Mouse (Mus musculus) lung, postnatal 0 days (tissue): ENCODE measurements around the gene Gm20458. TPM values are rescaled to one million over a fixed set of nuclear protein-coding genes. Genes with fewer than 3 reads are reported as not detected.
A peak's percentile ranks its signal among the peaks of the same experiment; 100 is the strongest.

Experiments
- ATAC-seq: fragments of 200-750 bp; cut with Nextera tagmentation; 2 replicates; pipeline ENCODE4 v1.8.0; 2017; ENCODE audit warnings: moderate library complexity
- DNase-seq: peaks from one replicate; pipeline ENCODE4 v3.0.0-alpha.2; 2016; ENCODE audit warnings: low spot score
- H3K27ac ChIP-seq: fragments of 300-500 bp; sonication (generic); 2 replicates; pipeline ENCODE4 v1.5.1; 2014; ENCODE audit warnings: antibody characterized with exemption, mild to moderate bottlenecking, low read length, mixed read lengths
- H3K27me3 ChIP-seq: fragments of 300-500 bp; sonication (generic); replicated peaks from 2 replicates; pipeline ENCODE4 v1.6.1; 2014; ENCODE audit warnings: low read length, mixed read lengths; ENCODE audit not compliant: insufficient read depth
- H3K36me3 ChIP-seq: fragments of 300-500 bp; sonication (generic); 2 replicates; pipeline ENCODE4 v1.6.1; 2014; ENCODE audit warnings: low read length, mixed read lengths; ENCODE audit not compliant: insufficient read depth
- H3K4me1 ChIP-seq: fragments of 300-500 bp; sonication (generic); 2 replicates; pipeline ENCODE4 v1.6.1; 2014; ENCODE audit warnings: antibody characterized with exemption, low read depth, low read length, mixed read lengths; ENCODE audit not compliant: insufficient read depth
- H3K4me2 ChIP-seq: fragments of 300-500 bp; sonication (generic); replicated peaks from 2 replicates; pipeline ENCODE4 v1.6.1; 2014; ENCODE audit warnings: low read depth, mild to moderate bottlenecking, low read length, moderate library complexity, mixed read lengths
- H3K4me3 ChIP-seq: fragments of 300-500 bp; sonication (generic); 2 replicates; pipeline ENCODE4 v1.5.1; 2014; ENCODE audit warnings: low read depth, low read length
- H3K9ac ChIP-seq: fragments of 300-500 bp; sonication (generic); replicated peaks from 2 replicates; pipeline ENCODE4 v1.6.1; 2014; ENCODE audit warnings: low read depth, mild to moderate bottlenecking
- H3K9me3 ChIP-seq: fragments of 300-500 bp; sonication (generic); 2 replicates; pipeline ENCODE4 v1.6.1; 2016; ENCODE audit warnings: low read length, mixed read lengths
- CTCF ChIP-seq: IDR thresholded peaks from 2 replicates; pipeline ENCODE4 v1.5.1; 2016; ENCODE audit warnings: antibody characterized with exemption, mild to moderate bottlenecking
- EP300 ChIP-seq: IDR thresholded peaks from 2 replicates; pipeline ENCODE4 v1.6.1; 2016; ENCODE audit warnings: antibody characterized with exemption, mild to moderate bottlenecking, control low read depth
- WGBS: fragments of 180-500 bp; shearing (Covaris S2); extraction: QIAGEN DNeasy Blood & Tissue Kit; methylation state at CpG from one replicate; pipeline ENCODE4 v1.1.7; 2014; 5-methylcytosine and 5-hydroxymethylcytosine counted together
- polyA plus RNA-seq: library from polyadenylated mRNA; unstranded; fragments of >200 nt; fragmentation: Nextera tagmentation; extraction: Ambion mirVana; gene quantifications from 2 replicates; pipeline ENCODE4 v1.2.1, GENCODE M21; 2015

Gm20458 gene
- polyA plus RNA-seq, 1 experiment from 2014 or later, result 23.5 TPM

DNA sequence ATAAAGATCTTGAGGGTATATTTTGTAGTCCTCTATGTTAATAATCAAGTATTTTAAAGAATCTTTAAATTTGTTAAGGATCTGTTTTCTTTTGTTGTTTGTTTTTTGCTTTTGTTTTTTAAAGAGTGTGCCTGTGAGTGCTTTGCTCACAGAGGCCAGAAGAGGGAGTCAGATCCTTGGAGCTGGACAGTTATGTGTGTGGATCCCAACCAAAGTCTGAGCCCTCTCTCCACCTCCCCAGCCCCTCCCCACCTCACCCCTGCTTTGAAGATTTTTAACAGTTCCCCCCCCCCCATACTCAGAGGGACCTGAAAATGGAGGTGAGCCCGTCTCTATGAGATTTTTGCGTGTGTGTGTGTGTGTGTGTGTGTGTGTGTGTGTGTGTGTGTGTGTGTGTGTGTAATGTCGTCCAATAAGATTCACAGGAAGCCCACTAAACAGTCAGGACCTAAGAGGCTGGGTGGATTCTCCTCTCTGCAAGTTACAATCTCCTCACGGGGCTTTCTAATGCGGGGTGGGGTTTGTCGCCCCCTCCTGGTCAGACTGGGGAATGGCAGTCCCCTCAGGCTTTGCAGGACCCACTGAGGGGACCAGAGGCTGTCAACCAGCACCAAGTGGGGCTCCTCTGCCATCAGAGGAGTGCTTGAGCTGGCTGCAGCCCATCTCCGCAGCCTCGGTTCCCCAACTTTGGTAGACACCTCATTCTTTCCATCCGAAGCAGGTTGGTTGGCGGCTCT lies 56.9 kb downstream of the Gm20458 start:
- WGBS, result 42% methylated on average over 7 of the region's 10 CpGs
- DNase-seq, result peak; percentile 82
- H3K27ac ChIP-seq, result no peak overlapping the region

DNA sequence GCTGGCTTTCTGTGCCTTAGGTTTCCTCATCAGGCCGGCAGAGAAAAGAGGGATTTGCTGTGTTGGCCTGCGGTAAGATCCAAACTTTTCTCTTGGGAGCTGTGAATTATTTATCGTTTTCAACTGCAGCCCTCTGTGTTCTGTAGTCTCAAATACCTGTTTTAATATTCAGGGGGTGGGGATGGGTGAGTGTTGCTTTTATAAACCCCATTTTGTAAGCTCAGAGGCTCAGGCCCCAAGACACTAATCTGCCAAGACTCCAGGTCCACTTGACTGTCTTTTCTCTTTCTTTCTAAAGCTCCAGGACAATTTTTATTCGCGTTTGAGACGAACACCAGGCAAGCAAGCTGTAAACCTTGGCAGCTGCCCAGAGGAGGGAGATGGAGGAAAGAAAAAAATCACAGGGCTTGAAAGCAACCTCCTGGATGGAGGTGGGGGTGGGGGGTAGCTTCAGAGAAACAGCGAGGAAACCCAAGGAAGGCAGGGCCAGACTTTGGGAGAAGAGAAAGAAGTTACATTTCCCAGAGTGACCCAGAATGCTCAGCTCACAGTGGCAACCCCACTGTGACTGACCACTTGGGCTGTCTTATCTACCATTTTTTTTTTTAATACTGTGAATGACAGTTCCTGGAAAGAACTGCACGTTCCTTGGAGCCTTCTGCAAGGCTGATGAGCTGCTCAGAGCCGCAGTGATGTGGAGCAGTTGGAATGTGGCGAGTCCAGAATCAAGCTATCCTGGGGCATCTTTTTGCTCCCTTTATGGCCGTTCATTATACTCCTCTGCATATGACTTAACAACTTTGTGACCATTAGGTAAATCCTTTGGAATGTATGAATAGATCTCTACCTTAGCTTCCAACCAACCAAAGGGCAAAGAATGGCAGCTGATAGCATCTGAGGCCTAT lies 57.8 kb downstream of the Gm20458 start:
- Histone ChIP-seq H3K4me3 (no peak overlapping the region), H3K36me3 (no peaks in the 10 kb centered on the region), H3K9me3 (no peaks in the 10 kb centered on the region), H3K9ac (no peak overlapping the region), H3K27ac (no peak overlapping the region), H3K4me2 (no peak overlapping the region), H3K27me3 (no peaks in the 10 kb centered on the region), H3K4me1 (no peaks in the 10 kb centered on the region)
- WGBS, result 46% methylated on average over 11 of the region's 11 CpGs
- TF ChIP-seq CTCF (no peak), EP300 (no peak)
- ATAC-seq, result no peak
- no peak for DNase-seq

More for the DNA sequence above, 56.9 kb downstream of the Gm20458 start:
- no peaks in the 10 kb centered on the region for H3K27me3 ChIP-seq
- H3K36me3 ChIP-seq, result no peaks in the 10 kb centered on the region
- peak; percentile 25; the same call in 1 of the 2 replicates for ATAC-seq
- no peaks in the 10 kb centered on the region for H3K9me3 ChIP-seq
- no peak overlapping the region for H3K4me2 ChIP-seq
- no peaks in the 10 kb centered on the region for H3K4me1 ChIP-seq
- H3K4me3 ChIP-seq, result no peak overlapping the region
- TF ChIP-seq EP300 (0 out of 2 replicates have a peak, but pooled peaks have one; percentile 5), CTCF (peak; percentile 93)
- no peak overlapping the region for H3K9ac ChIP-seq

DNA sequence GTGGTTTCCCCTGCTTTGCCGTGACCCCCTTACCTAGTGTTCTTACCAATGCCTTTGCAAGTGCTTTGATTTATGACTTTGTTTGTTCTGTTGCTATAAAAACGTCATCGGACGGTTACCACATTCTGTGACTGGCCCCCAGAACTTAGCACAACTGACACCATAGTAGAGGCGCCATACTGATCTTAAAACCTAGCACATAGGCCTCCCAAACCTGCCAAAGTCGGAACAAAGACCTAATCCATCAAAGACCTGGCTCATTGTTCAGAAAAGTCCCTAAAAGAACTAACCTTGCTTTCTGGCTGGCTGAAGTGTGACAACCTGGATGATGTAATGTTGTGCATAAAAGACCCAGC lies 58.4 kb downstream of the Gm20458 start:
- H3K9ac ChIP-seq, result no peak overlapping the region
- TF ChIP-seq EP300 (no peak), CTCF (no peak)
- no peak for DNase-seq
- H3K36me3 ChIP-seq, result no peaks in the 10 kb centered on the region
- no peak for ATAC-seq
- no peak overlapping the region for H3K4me2 ChIP-seq
- H3K27ac ChIP-seq, result no peak overlapping the region
- no peak overlapping the region for H3K4me3 ChIP-seq
- H3K27me3 ChIP-seq, result no peaks in the 10 kb centered on the region
- WGBS, result 75% methylated on average over 6 of the region's 6 CpGs
- H3K9me3 ChIP-seq, result no peaks in the 10 kb centered on the region
- no peaks in the 10 kb centered on the region for H3K4me1 ChIP-seq

DNA sequence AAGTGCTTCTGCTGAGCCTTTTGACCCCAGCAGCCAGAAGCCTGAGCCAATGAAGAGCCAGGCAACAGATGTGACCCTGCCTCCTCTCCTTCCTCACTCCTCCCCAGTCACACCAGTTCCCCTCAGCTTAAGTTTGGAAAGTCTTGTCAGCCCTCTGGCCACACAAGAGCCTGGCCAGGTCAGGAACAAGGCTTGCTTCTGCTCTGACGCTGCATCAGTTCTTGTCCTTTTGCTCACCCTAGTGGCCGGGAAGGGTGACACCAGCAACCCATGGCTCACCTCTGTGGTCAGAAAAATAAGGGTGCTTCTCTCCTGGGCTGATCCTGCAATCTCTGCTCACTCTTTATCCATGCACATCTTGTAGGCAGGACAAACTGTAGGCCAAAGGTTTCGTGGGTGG lies 60.0 kb downstream of the Gm20458 start:
- Histone ChIP-seq H3K9ac (no peak overlapping the region), H3K36me3 (no peaks in the 10 kb centered on the region), H3K4me2 (no peak overlapping the region), H3K27ac (no peak overlapping the region), H3K9me3 (no peaks in the 10 kb centered on the region), H3K27me3 (no peaks in the 10 kb centered on the region), H3K4me1 (no peaks in the 10 kb centered on the region), H3K4me3 (no peak overlapping the region)
- 10% methylated on average over 3 of the region's 3 CpGs for WGBS
- peak; percentile 95 for TF ChIP-seq CTCF
- TF ChIP-seq EP300, result no peak
- DNase-seq (peak; percentile 89), ATAC-seq (peak; percentile 68)

DNA sequence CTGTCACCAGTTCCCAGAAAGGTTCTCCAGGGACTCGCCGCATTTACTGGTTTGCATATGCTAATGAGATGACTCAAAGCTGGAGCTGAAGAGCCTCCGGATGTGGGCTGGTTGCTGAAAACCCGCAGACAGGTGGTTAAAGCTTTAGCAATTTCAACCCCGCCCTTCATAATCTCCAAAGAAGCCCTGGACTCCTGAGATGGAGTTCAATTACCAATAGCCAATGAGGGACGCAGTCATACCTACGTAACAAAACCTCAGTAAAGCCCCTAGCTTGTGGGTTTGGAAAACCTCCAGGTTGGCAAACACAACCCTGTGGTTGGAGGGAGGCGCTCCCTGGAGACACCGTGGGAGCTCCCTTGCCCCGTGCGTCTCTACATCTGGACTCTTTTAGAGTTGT lies 61.1 kb downstream of the Gm20458 start:
- Histone ChIP-seq H3K27me3 (no peaks in the 10 kb centered on the region), H3K27ac (0 out of 2 replicates have a peak overlapping the region, but pooled peaks have one; percentile 54), H3K36me3 (no peaks in the 10 kb centered on the region), H3K4me3 (no peak overlapping the region), H3K9me3 (no peaks in the 10 kb centered on the region), H3K4me2 (peak overlapping the region; percentile 23; the same call in 1 of the 2 replicates), H3K4me1 (no peaks in the 10 kb centered on the region), H3K9ac (no peak overlapping the region)
- WGBS, result 15% methylated on average over 11 of the region's 11 CpGs
- TF ChIP-seq EP300, result no peak
- no peak for TF ChIP-seq CTCF
- DNase-seq, result peak; percentile 67
- ATAC-seq, result peak; percentile 49

DNA sequence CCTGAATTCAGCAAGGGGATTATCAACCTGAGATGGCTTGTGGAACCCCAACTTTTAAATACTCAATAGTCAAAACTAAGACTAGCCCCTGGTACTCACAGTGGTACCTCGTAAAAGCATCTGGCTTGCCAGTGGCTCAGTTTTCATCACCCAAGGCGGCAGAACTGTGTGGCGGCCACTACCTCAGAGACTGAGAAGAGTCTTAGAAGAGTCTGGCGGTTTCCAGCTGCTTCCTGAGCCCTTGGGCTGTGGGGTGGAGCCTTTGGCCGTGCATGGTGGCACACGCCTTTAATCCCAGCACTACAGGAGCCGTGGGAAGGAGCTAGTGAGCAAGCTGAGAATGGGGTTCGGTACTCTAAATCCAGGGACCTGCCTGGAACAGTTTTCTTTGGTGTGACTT lies 61.5 kb downstream of the Gm20458 start:
- no peak overlapping the region for H3K4me3 ChIP-seq
- H3K9me3 ChIP-seq, result no peaks in the 10 kb centered on the region
- H3K9ac ChIP-seq, result no peak overlapping the region
- no peaks in the 10 kb centered on the region for H3K27me3 ChIP-seq
- WGBS, result 21% methylated on average over 8 of the region's 8 CpGs
- peak overlapping the region; percentile 39; the same call in 1 of the 2 replicates for H3K27ac ChIP-seq
- no peaks in the 10 kb centered on the region for H3K4me1 ChIP-seq
- peak overlapping the region; percentile 23; the same call in 1 of the 2 replicates for H3K4me2 ChIP-seq
- TF ChIP-seq CTCF (no peak), EP300 (no peak)
- DNase-seq (peak; percentile 22), ATAC-seq (0 out of 2 replicates have a peak, but pooled peaks have one; percentile 39)
- no peaks in the 10 kb centered on the region for H3K36me3 ChIP-seq
